ENCODE assay signal across 8 mouse cellular contexts in genomic region chr7:46845978-46846485, GRCm38 (mm10). TPM values are rescaled to one million over a fixed set of nuclear protein-coding genes. Genes with fewer than 3 reads are reported as not detected.
DNase-seq lines count a peak whose midpoint lies in the region; ATAC-seq lines count a peak whose summit lies in the region.

No protein-coding gene starts in this region.

- peak overlapping the region; percentile 85 for H3K27ac ChIP-seq in limb, embryonic 11.5 days (replicated peaks; ENCODE audit: low read depth, low read length)
- H3K27ac ChIP-seq in midbrain, embryonic 14.5 days (replicated peaks; ENCODE audit: low read depth, low read length) = peak overlapping the region; percentile 78

- H3K4me1 ChIP-seq in limb, embryonic 11.5 days (ENCODE audit: control insufficient read depth, insufficient read depth, low read length) = peaks cover 4% of the 10 kb centered on the region
- 0 out of 2 replicates have a peak, but pooled peaks cover 11% of the 10 kb centered on the region for H3K4me1 ChIP-seq in midbrain, embryonic 14.5 days (ENCODE audit: control insufficient read depth, insufficient read depth, low read length)

- no peaks in the 10 kb centered on the region for H3K27me3 ChIP-seq in limb, embryonic 11.5 days (ENCODE audit: control insufficient read depth, insufficient read depth, low read length)
- H3K27me3 ChIP-seq in midbrain, embryonic 14.5 days (ENCODE audit: control insufficient read depth, insufficient read depth, low read length) = no peaks in the 10 kb centered on the region

- H3K4me2 ChIP-seq in limb, embryonic 11.5 days (ENCODE audit: low read depth, severe bottlenecking) = peak overlapping the region; percentile 70
- H3K4me2 ChIP-seq in midbrain, embryonic 14.5 days (ENCODE audit: low read length) = peak overlapping the region; percentile 99

- H3K4me3 ChIP-seq in limb, embryonic 11.5 days (ENCODE audit: low read depth, low read length) = peak overlapping the region; percentile 74
- H3K4me3 ChIP-seq in midbrain, embryonic 14.5 days (replicated peaks; ENCODE audit: low read depth, low read length) = peak overlapping the region; percentile 79

- 0% methylated on average over 36 of the region's 36 CpGs for WGBS in limb, embryonic 11.5 days
- under 1% methylated on average over 36 of the region's 36 CpGs for whole genome bisulfite sequencing in midbrain, embryonic 14.5 days

- peak overlapping the region; percentile 84 for H3K9ac ChIP-seq in limb, embryonic 11.5 days (ENCODE audit: low read length)
- peak overlapping the region; percentile 88 for H3K9ac ChIP-seq in midbrain, embryonic 14.5 days (replicated peaks; ENCODE audit: low read length)

- peak; percentile 38 for DNase-seq in cerebellum, adult 8-10 months
- DNase-seq in cerebellum, adult 11 months = no peak
- DNase-seq in 416B (ENCODE audit: low read depth) = peak; percentile 80
- DNase-seq in brain, embryonic 18.5 days (ENCODE audit: low read depth, low spot score) = peak; percentile 12
- peak; percentile 65 for DNase-seq in gastrocnemius, postnatal 10 days
- no peak for DNase-seq in limb, embryonic 11.5 days (ENCODE audit: low spot score)
- peak; percentile 62 for DNase-seq in midbrain, embryonic 14.5 days
- DNase-seq in thymus, postnatal 0 days (ENCODE audit: low spot score) = peak; percentile 67

- peak; percentile 55 for ATAC-seq in limb, embryonic 11.5 days (ENCODE audit: insufficient number of reproducible peaks, low FRiP score, low TSS enrichment, low read depth)
- ATAC-seq in midbrain, embryonic 14.5 days (ENCODE audit: low FRiP score, low TSS enrichment) = peak; percentile 47

- H3K36me3 ChIP-seq in limb, embryonic 11.5 days (ENCODE audit: control insufficient read depth, insufficient read depth, low read length) = peaks cover 21% of the 10 kb centered on the region
- peaks cover 18% of the 10 kb centered on the region for H3K36me3 ChIP-seq in midbrain, embryonic 14.5 days (ENCODE audit: control insufficient read depth, insufficient read depth, low read length)

- no peaks in the 10 kb centered on the region for H3K9me3 ChIP-seq in limb, embryonic 11.5 days (ENCODE audit: control insufficient read depth, low read length)
- no peaks in the 10 kb centered on the region for H3K9me3 ChIP-seq in midbrain, embryonic 14.5 days (ENCODE audit: control insufficient read depth, low read length)

RNA-seq across cellular contexts. Expression of gene Ldha, which starts 4.8 kb away (rescaled TPM):
- total RNA-seq in gastrocnemius, postnatal 10 days (2021) = 1,000 to 10,000 TPM; 1,967 to 2,342 TPM
- 1,902 and 2,130 TPM in 2 replicates for polyA plus RNA-seq in limb, embryonic 11.5 days (2014; fragmentation: Nextera tagmentation; extraction: Ambion mirVana)
- polyA plus RNA-seq in midbrain, embryonic 14.5 days (2014; fragmentation: Nextera tagmentation; extraction: Ambion mirVana) = 423 and 442 TPM in 2 replicates
- 1,216 and 1,339 TPM in 2 replicates for polyA plus RNA-seq in thymus, postnatal 0 days (2015; fragmentation: Nextera tagmentation; extraction: Ambion mirVana)

RNA-seq across cellular contexts. Expression of gene Ldhc, which starts 15.0 kb away (rescaled TPM):
- not detected for total RNA-seq in gastrocnemius, postnatal 10 days (2021)
- polyA plus RNA-seq in limb, embryonic 11.5 days (2014; fragmentation: Nextera tagmentation; extraction: Ambion mirVana) = 0.19 and 0.26 TPM in 2 replicates
- polyA plus RNA-seq in midbrain, embryonic 14.5 days (2014; fragmentation: Nextera tagmentation; extraction: Ambion mirVana) = 0.20 and 0.50 TPM in 2 replicates
- polyA plus RNA-seq in thymus, postnatal 0 days (2015; fragmentation: Nextera tagmentation; extraction: Ambion mirVana) = not detected in 2 replicates

RNA-seq across cellular contexts. Expression of gene Gtf2h1, which starts 50.1 kb away (rescaled TPM):
- total RNA-seq in gastrocnemius, postnatal 10 days (2021) = 10 to 100 TPM; 18.3 to 23.4 TPM
- 51.0 and 51.6 TPM in 2 replicates for polyA plus RNA-seq in limb, embryonic 11.5 days (2014; fragmentation: Nextera tagmentation; extraction: Ambion mirVana)
- polyA plus RNA-seq in midbrain, embryonic 14.5 days (2014; fragmentation: Nextera tagmentation; extraction: Ambion mirVana) = 38.1 and 47.2 TPM in 2 replicates
- polyA plus RNA-seq in thymus, postnatal 0 days (2015; fragmentation: Nextera tagmentation; extraction: Ambion mirVana) = 54.3 and 56.6 TPM in 2 replicates

RNA-seq across cellular contexts. Expression of gene Hps5, which starts 50.2 kb away (rescaled TPM):
- 10 to 100 TPM; 12.1 to 16.0 TPM for total RNA-seq in gastrocnemius, postnatal 10 days (2021)
- 18.6 and 21.3 TPM in 2 replicates for polyA plus RNA-seq in limb, embryonic 11.5 days (2014; fragmentation: Nextera tagmentation; extraction: Ambion mirVana)
- 11.3 and 13.8 TPM in 2 replicates for polyA plus RNA-seq in midbrain, embryonic 14.5 days (2014; fragmentation: Nextera tagmentation; extraction: Ambion mirVana)
- polyA plus RNA-seq in thymus, postnatal 0 days (2015; fragmentation: Nextera tagmentation; extraction: Ambion mirVana) = 15.1 and 16.8 TPM in 2 replicates

Comparison
In these comparisons a context has a peak if more than half of its experiments do, and no peak if none do; other contexts are left out.
1. DNase-seq: peak in cerebellum, adult 8-10 months (single experiment), 416B (single experiment), brain, embryonic 18.5 days (single experiment), gastrocnemius, postnatal 10 days (single experiment), midbrain, embryonic 14.5 days (single experiment) and thymus, postnatal 0 days (single experiment); none in cerebellum, adult 11 months (single experiment) and limb, embryonic 11.5 days (single experiment).